Mouse (Mus musculus) testis, adult 2 months (tissue): ENCODE data around the gene Prps2.

Source experiments
- CTCF ChIP-seq: fragments of 200-500 bp; IDR thresholded peaks from 2 replicates; pipeline ENCODE4 v1.5.1; 2012; ENCODE audit warnings: low read depth, mild to moderate bottlenecking, inconsistent platforms, low read length, moderate library complexity; ENCODE audit not compliant: control insufficient read depth, insufficient read depth, insufficient replicate concordance
- POLR2A ChIP-seq: fragments of 200-500 bp; IDR thresholded peaks from 2 replicates; pipeline ENCODE4 v1.6.1; 2012; ENCODE audit warnings: low read depth, mild to moderate bottlenecking, inconsistent platforms, low read length, moderate library complexity; ENCODE audit not compliant: control insufficient read depth

DNA sequence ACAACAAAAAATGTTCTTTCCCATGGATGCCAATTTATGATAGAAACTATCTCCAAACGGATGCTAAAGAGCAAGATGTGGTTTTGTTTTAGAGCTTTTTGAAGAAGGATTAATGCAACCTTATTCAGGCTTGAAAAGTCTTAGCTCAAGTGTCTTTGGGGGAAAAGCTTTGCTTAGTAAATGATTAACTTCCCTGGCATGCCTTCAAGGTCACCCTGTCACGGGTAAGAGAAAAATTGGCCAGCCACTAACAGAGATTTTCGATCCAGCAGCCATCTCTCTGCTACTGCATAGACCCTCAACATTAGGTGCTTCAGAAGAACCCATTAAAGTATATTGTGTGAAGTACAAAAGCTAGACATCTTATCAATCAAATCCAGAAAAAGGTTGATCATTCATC, 12.4 kb upstream of the Prps2 start:
- TF ChIP-seq POLR2A (no peak), CTCF (no peak)
